Comparison of ENCODE assay signal across 11 mouse cellular contexts in genomic region chr9:61960753-61961152, GRCm38 (mm10). TPM values are rescaled to one million over a fixed set of nuclear protein-coding genes. Genes with fewer than 3 reads are reported as not detected.
DNase-seq lines count a peak whose midpoint lies in the region; ATAC-seq and TF ChIP-seq lines count a peak whose summit lies in the region.
"Had no signal": no experiment of that assay in that cellular context is flagged by ENCODE, and none has a peak within 500 bp of the region (broad histone marks: within the 10 kb centered on the region; RNA-seq: fewer than 3 reads in every experiment).

No protein-coding gene starts in this region.

- no peak overlapping the region for H3K4me3 ChIP-seq in liver, embryonic 12.5 days
- H3K4me3 ChIP-seq in stomach, embryonic 16.5 days (replicated peaks; ENCODE audit: low read length) = no peak overlapping the region
- no peak overlapping the region for H3K4me3 ChIP-seq in midbrain, postnatal 0 days (ENCODE audit: low read depth, low read length)
- H3K4me3 ChIP-seq: heart, adult 2 months had no signal

- no peak for TF ChIP-seq CTCF in midbrain, postnatal 0 days (IDR thresholded peaks at IDR 0.05)

- ATAC-seq in liver, embryonic 12.5 days = no peak
- peak; percentile 13 for ATAC-seq in granulocyte monocyte progenitor cell, adult 5-6 weeks (replicated peaks; ENCODE audit: poor library complexity, severe bottlenecking)
- ATAC-seq in stomach, embryonic 16.5 days (ENCODE audit: insufficient read depth, low FRiP score) = no peak
- ATAC-seq in midbrain, postnatal 0 days (ENCODE audit: low FRiP score) = no peak

- H3K9ac ChIP-seq in liver, embryonic 12.5 days = no peak overlapping the region
- H3K9ac ChIP-seq in stomach, embryonic 16.5 days (ENCODE audit: low read length) = no peak overlapping the region; the same call in 1 of the 2 replicates
- H3K9ac ChIP-seq in midbrain, postnatal 0 days (replicated peaks; ENCODE audit: low read length, poor library complexity, severe bottlenecking) = no peak overlapping the region

- no peaks in the 10 kb centered on the region for H3K36me3 ChIP-seq in liver, embryonic 12.5 days
- no peaks in the 10 kb centered on the region for H3K36me3 ChIP-seq in stomach, embryonic 16.5 days (ENCODE audit: control insufficient read depth, insufficient read depth, low read length)
- no peaks in the 10 kb centered on the region for H3K36me3 ChIP-seq in midbrain, postnatal 0 days (ENCODE audit: insufficient read depth, low read length)
- H3K36me3 ChIP-seq: G1E had no signal

- H3K9me3 ChIP-seq in liver, embryonic 12.5 days (replicated peaks) = no peaks in the 10 kb centered on the region
- H3K9me3 ChIP-seq in stomach, embryonic 16.5 days (replicated peaks; ENCODE audit: control insufficient read depth, low read length) = no peaks in the 10 kb centered on the region
- no peaks in the 10 kb centered on the region for H3K9me3 ChIP-seq in midbrain, postnatal 0 days (ENCODE audit: low read length)
- H3K9me3 ChIP-seq: G1E had no signal

- DNase-seq in liver = peak; percentile 35
- peak; percentile 84 to 87 for DNase-seq in kidney, postnatal 36 days
- DNase-seq in left cerebral cortex, adult 9 months (ENCODE audit: low spot score in 2 of 2) = no peak
- no peak for DNase-seq in layer of hippocampus, adult 18-20 months (ENCODE audit: low spot score in 2 of 2)
- DNase-seq in midbrain, postnatal 0 days (ENCODE audit: low spot score) = no peak
- DNase-seq: cerebellum, adult 8-10 months had no signal

- WGBS in liver, embryonic 12.5 days (ENCODE audit: insufficient replicate concordance) = 37% methylated on average over 5 of the region's 5 CpGs
- 25% methylated on average over 5 of the region's 5 CpGs for WGBS in stomach, embryonic 16.5 days
- WGBS in midbrain, postnatal 0 days = 63% methylated on average over 5 of the region's 5 CpGs

- H3K27me3 ChIP-seq in liver, embryonic 12.5 days (replicated peaks) = 0 out of 2 replicates have a peak, but pooled peaks cover 6% of the 10 kb centered on the region
- no peaks in the 10 kb centered on the region for H3K27me3 ChIP-seq in stomach, embryonic 16.5 days (ENCODE audit: control insufficient read depth, insufficient read depth, low read length)
- H3K27me3 ChIP-seq in midbrain, postnatal 0 days (ENCODE audit: insufficient read depth, low read length) = no peaks in the 10 kb centered on the region

- peaks cover 21% of the 10 kb centered on the region for H3K4me1 ChIP-seq in liver, embryonic 12.5 days
- peaks cover 14% of the 10 kb centered on the region for H3K4me1 ChIP-seq in stomach, embryonic 16.5 days (ENCODE audit: control insufficient read depth, insufficient read depth, low read length)
- H3K4me1 ChIP-seq in midbrain, postnatal 0 days (ENCODE audit: insufficient read depth, low read length) = no peaks in the 10 kb centered on the region

- no peak overlapping the region for H3K4me2 ChIP-seq in liver, embryonic 12.5 days
- H3K4me2 ChIP-seq in stomach, embryonic 16.5 days (ENCODE audit: low read depth, low read length) = no peak overlapping the region
- H3K4me2 ChIP-seq in midbrain, postnatal 0 days (ENCODE audit: low read depth, low read length, poor library complexity, severe bottlenecking) = no peak overlapping the region

- no peak overlapping the region for H3K27ac ChIP-seq in liver, embryonic 12.5 days
- H3K27ac ChIP-seq in stomach, embryonic 16.5 days (ENCODE audit: low read length) = peak overlapping the region; percentile 90
- no peak overlapping the region for H3K27ac ChIP-seq in midbrain, postnatal 0 days (ENCODE audit: low read depth, low read length)
- H3K27ac ChIP-seq: heart, adult 2 months had no signal

RNA-seq across cellular contexts. Expression of gene Kif23, which starts 14.2 kb away (rescaled TPM):
- 73.5 and 91.5 TPM in 2 replicates for polyA plus RNA-seq in liver, embryonic 12.5 days (2016; fragmentation: Nextera tagmentation; extraction: Ambion mirVana)
- 32.7 and 46.7 TPM in 2 replicates for total RNA-seq in granulocyte monocyte progenitor cell, adult 5-6 weeks (2014; fragmentation: Nextera tagmentation)
- 146 and 173 TPM in 2 replicates for total RNA-seq in granulocyte monocyte progenitor cell, adult 5-6 weeks (2017)
- 102 and 124 TPM in 2 replicates for polyA plus RNA-seq in stomach, embryonic 16.5 days (2015; fragmentation: Nextera tagmentation; extraction: Ambion mirVana)
- 1 to 10 TPM in 1 of 2 experiments, under 1 TPM in 1; 0.58 to 1.6 TPM for total RNA-seq in layer of hippocampus, adult 18-20 months (2021)
- 3.1 and 4.4 TPM in 2 replicates for total RNA-seq in midbrain, postnatal 0 days (2014; rRNA removed)
- polyA plus RNA-seq in midbrain, postnatal 0 days (2015; fragmentation: Nextera tagmentation; extraction: Ambion mirVana) = 4.5 and 5.8 TPM in 2 replicates

RNA-seq across cellular contexts. Expression of gene Rplp1, which starts 46.4 kb away (rescaled TPM):
- polyA plus RNA-seq in liver, embryonic 12.5 days (2016; fragmentation: Nextera tagmentation; extraction: Ambion mirVana) = 1,190 and 1,274 TPM in 2 replicates
- total RNA-seq in granulocyte monocyte progenitor cell, adult 5-6 weeks (2014; fragmentation: Nextera tagmentation) = 3,366 and 4,270 TPM in 2 replicates
- total RNA-seq in granulocyte monocyte progenitor cell, adult 5-6 weeks (2017) = 4,896 and 5,913 TPM in 2 replicates
- 1,285 and 1,334 TPM in 2 replicates for polyA plus RNA-seq in stomach, embryonic 16.5 days (2015; fragmentation: Nextera tagmentation; extraction: Ambion mirVana)
- total RNA-seq in layer of hippocampus, adult 18-20 months (2021) = 1,000 to 10,000 TPM; 1,684 to 1,728 TPM
- 3,080 and 3,220 TPM in 2 replicates for total RNA-seq in midbrain, postnatal 0 days (2014; rRNA removed)
- polyA plus RNA-seq in midbrain, postnatal 0 days (2015; fragmentation: Nextera tagmentation; extraction: Ambion mirVana) = 983 and 1,053 TPM in 2 replicates

Comparison
In these comparisons a context has a peak if more than half of its experiments do, and no peak if none do; other contexts are left out.
1. DNase-seq: peak in liver (single experiment) and kidney, postnatal 36 days (2 of 2); none in left cerebral cortex, adult 9 months (0 of 2), layer of hippocampus, adult 18-20 months (0 of 2) and midbrain, postnatal 0 days (single experiment).